Mouse (Mus musculus): Measurements from ENCODE around the gene Taz. TPM values are rescaled to one million over a fixed set of nuclear protein-coding genes. Genes with fewer than 3 reads are reported as not detected.

The Taz gene
- 10 to 100 TPM; 54.0 to 68.6 TPM for polyA plus RNA-seq (2017; shearing (Covaris generic))

DNA sequence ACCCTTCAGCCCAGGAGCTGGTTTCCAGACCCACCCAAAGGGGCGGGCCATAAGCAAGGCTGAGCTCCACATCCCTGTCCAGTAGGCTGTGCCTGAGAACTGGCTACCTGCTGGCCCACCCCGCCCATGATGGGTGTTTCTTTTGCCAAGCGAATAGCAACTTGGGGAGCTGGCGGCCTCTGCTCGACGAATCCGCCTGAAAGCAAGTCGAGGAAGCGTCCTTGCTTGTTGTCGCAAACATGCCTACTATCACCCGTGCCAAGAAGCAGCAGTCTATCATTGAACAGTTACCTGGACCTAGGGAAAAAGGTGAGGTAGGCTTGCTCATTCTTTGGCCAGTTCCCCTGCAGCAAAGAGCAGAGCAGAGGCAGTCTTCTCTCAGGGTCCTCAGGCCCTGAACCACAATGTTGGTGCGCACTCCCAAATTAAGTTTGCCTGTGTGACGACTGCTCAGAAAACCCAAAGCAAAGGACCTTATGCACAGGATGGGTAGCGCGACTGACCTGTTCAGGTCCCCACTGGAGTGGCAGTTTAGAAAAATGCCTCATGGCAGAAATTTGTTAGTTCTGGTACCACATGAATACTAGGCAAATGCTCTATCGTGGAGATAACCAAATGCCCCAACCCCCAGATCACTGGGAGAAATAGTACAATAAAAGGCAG is at the start of gene Taz, which contains the start of gene Dnase1l1:
Gene Taz (plus strand): TSS at position 181 of the 663 bp plus-strand sequence.
Gene Dnase1l1 (minus strand): TSS at position 606 of the 663 bp plus-strand sequence.
- peak; percentile 58 for ATAC-seq

GRCm38 (mm10) chrX:74233196-74233595 is 48.5 kb upstream of the Taz start:
- no peak for ATAC-seq

GRCm38 (mm10) chrX:74240332-74240731 is 41.4 kb upstream of the Taz start:
- ATAC-seq: no peak

DNA sequence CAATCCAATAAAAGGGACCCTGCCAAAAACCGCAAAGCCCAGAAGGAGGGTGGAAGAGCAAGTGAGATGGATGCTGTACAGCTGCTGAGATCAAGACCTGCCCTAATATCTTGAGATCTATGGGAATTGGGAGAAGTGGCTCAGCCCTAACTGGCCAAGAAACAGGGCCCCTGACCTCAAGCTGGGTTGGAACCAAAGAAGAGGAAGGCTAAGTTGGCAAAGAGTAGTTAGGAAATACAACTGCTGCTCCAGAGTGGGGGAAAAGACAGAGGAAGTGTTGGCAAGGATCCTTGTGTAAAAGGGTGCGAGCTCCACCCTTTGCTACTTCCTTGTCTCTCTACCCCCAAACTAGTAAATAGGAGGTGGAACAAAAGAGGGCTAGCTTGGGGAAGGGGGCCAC is 38.3 kb upstream of the Taz start:
- no peak for ATAC-seq

DNA sequence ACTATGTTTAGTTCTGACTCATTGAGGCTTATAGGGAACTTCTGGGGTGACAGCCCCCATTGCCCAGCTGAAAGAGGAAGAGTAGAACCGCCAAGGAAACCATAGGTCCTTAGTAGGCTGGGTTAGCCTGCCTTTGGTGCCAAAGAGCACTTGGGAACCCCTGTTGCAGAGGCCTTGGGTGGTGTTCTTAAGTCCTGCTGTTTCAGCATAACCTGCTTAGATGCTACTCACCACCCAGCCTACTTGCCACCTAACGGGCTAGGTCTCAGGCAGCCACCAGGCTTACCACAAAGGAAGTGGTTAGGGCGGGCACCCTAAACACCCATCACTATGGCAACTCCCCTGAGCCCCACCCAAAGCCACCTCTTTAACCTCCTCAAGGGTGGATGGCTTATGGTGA is 37.9 kb upstream of the Taz start:
- ATAC-seq: peak; percentile 74

- ATAC-seq: no peak
These were observed 37.1 kb upstream of the Taz start for GRCm38 (mm10) chrX:74244614-74245083.

- no peak for ATAC-seq
These were observed 36.6 kb upstream of the Taz start for GRCm38 (mm10) chrX:74245107-74245506.

DNA sequence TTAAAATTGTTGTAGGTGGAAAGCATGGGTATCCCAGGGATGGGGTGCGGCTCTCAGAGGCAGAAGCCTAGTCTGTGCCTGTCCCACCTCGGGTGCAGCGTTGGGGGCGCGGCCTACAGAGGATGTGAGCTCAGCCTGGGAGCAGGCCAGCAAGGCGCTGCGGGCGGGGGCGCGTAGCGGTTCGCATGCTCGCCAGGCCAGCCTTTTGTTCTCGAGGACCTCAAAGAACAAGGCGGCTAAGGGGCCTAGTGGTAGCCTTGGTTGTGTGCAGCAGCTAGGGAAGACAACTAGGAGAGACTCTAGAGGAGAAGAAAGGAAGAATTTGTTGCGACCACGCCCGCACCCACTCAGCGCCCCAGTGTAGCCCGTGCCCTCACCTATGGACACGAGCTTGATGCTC is 36.0 kb upstream of the Taz start:
- ATAC-seq: peak; percentile 31

DNA sequence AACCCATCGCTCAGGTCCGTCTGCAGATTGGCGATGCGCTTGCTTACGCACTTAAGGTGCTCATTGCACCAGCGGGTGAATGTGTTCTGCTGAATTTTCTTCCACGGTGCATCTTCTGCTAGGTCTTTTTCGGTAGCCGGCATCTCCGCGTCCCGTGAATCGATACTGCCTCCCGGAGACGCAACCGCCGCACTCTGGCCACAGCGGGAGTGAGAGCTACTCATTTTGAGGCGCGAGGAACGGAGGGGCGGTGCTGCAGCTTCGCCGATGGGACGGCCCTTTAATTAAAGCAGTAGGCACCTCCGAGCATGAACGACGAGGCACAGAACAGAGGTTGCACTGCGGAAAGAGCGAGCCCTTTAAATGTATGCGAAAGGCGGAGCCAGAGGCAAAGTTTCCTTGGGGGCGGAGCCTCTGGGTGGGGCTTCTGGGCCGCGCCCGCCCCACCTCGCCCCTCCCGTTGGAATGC is 35.5 kb upstream of the Taz start:
- ATAC-seq: peak; percentile 69

DNA sequence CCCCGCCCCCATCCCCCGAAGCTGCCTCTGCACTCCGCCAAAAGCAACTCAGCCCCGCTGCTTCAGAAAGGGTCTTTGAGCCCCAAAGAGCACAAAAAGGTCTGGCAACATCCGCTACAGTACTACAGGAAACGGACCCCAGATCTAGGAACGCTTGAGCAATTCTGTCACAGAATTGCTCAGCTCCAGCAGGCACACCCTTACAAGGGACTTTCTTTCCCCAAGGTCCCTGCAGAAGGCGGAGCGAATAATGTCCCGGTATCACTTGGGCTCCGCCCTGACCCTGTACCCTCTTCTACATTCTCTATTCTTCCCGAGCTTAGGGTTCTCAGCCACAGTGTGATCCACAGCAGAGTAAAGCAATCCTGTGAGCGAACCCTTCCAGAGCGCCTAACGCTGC is 35.0 kb upstream of the Taz start:
- peak; percentile 10 for ATAC-seq

- no peak for ATAC-seq
These were observed 33.1 kb upstream of the Taz start for GRCm38 (mm10) chrX:74248651-74249050.

DNA sequence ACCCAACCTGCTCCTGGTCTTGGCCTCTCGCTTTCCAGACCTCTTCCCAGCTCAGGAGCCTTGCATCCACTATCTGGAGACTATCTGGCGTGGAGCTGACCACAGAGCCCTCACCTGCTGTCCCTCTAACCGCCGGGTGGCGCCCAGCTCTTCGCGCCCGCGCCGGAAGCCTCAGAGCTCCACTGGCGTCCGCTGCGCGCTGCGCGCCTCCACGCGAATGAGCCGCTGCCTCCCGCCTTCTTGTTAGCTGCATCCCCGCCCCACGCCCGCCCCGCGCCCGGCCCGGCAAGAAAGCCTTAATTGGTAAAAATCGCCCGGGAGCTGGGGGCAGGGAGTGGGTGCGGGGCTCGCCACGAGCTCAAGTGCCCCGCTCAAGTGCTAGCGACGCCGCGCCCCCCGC is 32.1 kb upstream of the Taz start, which contains the start of gene Flna:
Gene Flna (minus strand): TSS at position 206 of the 400 bp plus-strand sequence.
- no peak for ATAC-seq

- ATAC-seq: peak; percentile 93
These were observed 27.4 kb upstream of the Taz start, which contains the start of gene Emd for GRCm38 (mm10) chrX:74254153-74254887. Gene Emd (plus strand): TSS chrX:74254687.

DNA sequence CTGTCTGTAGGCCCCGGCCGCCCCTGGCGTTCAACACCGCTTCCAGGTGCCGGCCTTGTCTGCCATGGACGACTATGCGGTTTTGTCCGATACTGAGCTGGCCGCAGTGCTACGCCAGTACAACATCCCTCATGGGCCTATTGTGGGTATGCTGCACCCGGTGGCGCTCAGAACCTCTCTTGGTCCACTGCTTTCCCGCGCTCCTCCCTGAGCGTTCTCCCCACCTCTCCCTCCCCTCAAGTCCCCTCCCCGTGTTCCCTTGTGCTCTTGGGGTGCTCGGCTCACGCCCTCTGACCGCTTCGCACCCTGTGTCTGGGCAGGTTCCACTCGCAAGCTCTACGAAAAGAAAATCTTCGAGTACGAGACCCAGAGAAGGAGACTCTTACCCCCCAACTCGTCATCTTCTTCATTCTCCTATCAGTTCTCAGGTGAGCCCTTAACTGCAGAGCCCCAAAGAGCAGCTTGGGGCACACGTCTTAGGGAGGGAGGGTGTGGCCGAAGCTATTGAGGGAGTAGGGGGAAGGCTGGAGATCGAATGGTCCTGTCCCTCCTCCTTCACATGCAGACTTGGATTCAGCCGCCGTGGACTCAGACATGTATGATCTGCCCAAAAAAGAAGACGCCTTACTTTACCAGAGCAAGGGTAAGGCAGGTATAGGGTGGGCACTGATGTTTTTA is 26.7 kb upstream of the Taz start:
- peak; percentile 11 for ATAC-seq

DNA sequence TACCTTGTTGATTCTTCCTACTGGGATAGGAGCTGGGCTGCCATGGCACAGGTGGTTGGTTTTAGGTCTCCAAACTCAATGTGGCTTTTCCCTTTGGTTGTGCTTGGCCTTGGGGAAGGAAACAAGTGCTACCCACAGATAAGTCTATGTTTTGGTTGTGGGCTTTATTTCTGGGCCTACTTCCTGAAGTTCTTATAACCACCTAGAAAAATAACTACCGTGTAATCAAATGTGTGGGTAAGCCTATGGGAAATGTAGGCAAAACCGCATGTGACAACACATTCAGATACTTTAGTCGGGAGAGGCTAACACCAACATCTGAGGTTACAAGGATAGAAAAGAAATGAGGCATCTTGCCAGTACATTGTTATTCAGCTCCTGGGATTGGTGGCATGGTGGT is 24.0 kb upstream of the Taz start:
- ATAC-seq: no peak

DNA sequence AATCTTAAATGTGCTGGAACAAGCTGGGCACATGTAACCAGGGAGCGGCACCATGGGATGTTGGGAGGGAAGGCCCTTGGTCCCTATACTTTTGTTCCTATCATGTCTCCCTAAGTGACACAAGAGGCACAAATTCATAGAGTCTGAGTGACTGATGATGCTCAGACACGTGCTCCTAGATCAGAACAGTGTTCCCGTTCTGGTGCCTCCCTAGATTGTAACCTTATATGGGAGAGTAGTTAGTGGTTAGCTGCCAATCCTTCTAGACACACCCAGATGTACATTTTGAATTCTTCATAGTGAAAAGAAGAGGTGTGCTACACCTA is 12.0 kb upstream of the Taz start:
- ATAC-seq: no peak

DNA sequence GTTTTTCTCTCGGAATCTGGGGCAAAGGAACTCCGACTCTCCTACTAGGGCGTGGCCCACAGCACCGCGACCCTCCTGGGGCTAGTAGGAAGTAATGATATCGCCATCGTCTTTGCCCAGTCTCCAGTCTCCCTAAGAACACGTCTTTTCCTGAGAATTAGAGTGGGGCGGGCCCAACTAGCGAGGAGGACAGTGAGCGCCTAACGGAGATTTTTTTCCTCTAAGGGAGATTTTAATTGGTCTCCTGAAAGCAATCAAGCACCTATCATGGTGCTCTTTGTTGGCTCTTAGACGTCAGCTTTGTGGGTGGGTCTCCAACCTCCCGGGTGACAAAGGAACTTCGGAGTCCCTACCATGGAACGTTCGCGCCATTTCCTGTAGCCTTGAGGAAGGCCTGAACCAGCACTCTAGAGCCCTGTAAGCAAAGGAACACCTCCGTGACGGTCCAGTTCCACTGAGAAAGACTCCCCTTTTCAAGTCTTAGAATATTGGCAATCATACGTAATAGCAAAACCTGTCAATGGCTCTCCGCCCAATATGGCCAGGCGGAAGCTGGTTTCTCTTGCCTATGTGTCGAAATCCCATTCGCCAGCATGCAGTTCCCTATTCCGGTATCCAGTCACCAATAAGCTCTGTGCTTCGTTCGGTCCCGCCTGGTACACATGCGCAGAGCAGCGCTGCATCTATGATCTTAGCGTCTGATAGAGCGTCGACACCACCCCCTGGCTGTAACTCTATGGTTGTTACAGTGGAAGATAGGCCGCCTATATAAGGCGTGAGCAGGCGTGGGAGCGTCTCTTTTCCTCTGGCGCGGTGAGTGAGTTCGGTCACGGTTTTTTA is 11.4 kb upstream of the Taz start, which contains the start of gene Rpl10:
Gene Rpl10 (plus strand): TSS at position 751 of the 840 bp plus-strand sequence.
- ATAC-seq: peak; percentile 86

DNA sequence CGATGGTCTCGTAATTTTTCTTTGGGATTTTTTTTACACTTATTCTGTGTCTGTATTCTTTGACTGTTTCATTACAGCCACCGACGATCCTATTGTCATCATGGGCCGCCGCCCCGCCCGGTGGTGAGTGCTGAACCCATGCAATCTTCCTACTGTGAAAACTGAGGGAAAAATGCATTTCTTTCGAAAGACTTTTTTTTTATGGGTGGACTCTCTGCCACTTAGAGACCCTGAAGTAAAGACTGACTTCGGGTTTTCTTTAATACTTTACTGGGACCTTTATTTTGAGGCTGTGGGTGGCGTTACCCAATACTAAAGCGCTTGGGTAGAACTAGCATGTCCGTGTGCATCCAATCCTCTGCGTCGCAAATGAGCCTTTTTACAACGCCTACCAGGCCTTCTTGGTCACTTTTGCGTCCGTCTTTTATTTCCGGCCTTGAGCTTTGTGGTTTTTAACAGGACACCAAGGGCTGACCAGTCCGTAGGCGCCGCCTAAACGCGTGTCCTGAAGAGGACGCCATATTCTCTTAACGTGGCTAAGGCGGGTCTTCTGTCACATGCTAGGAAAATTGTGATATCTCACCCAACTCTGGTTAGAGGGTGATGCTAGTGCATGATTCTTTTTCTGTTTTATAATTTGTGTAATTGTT is 10.7 kb upstream of the Taz start:
- ATAC-seq: no peak

GRCm38 (mm10) chrX:74273422-74274322 is 8.0 kb upstream of the Taz start:
- ATAC-seq: no peak

DNA sequence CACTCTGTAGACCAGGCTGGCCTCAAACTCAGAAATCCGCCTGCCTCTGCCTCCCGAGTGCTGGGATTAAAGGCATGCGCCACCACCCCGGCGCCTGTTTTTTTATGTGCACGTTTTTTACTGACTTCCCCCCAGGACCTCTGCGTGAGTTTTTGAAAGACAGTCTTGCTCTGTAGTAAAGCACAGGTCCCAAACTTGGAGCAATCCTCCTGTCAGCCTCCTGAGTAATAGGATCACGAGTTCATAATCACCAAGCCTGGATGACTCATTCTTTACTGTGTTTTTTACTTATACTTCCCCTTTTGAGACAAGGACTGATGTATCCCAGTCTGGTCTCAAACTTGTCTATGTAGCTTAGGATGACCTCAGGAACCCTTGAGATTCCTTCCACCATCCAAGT is 3.8 kb upstream of the Taz start:
- ATAC-seq: no peak

All from CD4-positive, CD25-positive, alpha-beta regulatory T cell, adult 4 months (primary cell).